Mouse (Mus musculus): ENCODE data around the gene Gm20737.
"Not testable (repeated sequence)": the region's sequence is repeated elsewhere in the genome, so short reads cannot be mapped to it uniquely, and the experiment has no call there.

DNA sequence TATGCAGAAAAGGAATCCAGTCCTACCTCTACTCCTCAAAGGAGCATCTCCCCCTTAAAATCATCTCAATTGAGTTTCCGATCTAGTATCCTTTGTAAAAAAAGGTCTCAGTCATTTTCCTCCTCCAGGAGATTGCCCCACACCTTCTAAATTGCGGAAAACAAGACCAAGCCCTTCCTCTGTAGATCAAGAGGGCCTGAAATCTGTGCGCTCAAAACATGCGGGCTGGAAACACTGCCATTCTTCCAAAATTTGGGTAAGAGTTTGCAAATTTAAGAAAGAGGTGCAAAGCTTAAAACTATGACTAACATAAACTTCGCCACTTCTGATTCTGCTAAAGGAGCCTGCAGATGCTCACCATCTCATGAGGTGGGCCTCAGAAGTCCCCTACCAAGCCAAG lies 17.3 kb upstream of the Gm20737 start, which contains the start of gene Gm21775:
- not testable (repeated sequence) for TF ChIP-seq HCFC1 (IDR thresholded peaks at IDR 0.05; ENCODE audit: borderline replicate concordance, insufficient read depth, low read length); MAFK (IDR thresholded peaks at IDR 0.05; ENCODE audit: insufficient read depth, low read depth, low read length); CHD2 (IDR thresholded peaks at IDR 0.05; ENCODE audit: low read depth, low read length); ZNF384 (IDR thresholded peaks at IDR 0.05; ENCODE audit: low read depth, low read length); ZC3H11A (IDR thresholded peaks at IDR 0.05; ENCODE audit: borderline replicate concordance, low read depth, low read length)
